Mouse (Mus musculus) c-Kit-positive CD71-negative TER-119-negative erythroid progenitor cells, embryonic 14.5 days (primary cell): ENCODE data around the gene Npcd.
A peak's percentile ranks its signal among the peaks of the same experiment; 100 is the strongest.

Source experiments
- DNase-seq: peaks from one replicate; pipeline ENCODE4 v3.0.0-alpha.2; 2013; ENCODE audit warnings: low read depth

Gene Npcd

GRCm38 (mm10) chr15:79834130-79834880 lies at the start of gene Npcd, which contains the start of gene Cbx6:
Npcd (minus strand) TSS chr15:79834237.
Cbx6 (minus strand) TSS chr15:79834688.
- peak; percentile 77 for DNase-seq

- DNase-seq: peak; percentile 73
These were observed 49.4 kb upstream of the Npcd start for GRCm38 (mm10) chr15:79883352-79883822.

GRCm38 (mm10) chr15:79882623-79883267 lies 48.7 kb upstream of the Npcd start:
- no peak for DNase-seq

- no peak for DNase-seq
These were observed 46.4 kb upstream of the Npcd start for GRCm38 (mm10) chr15:79880477-79880876.

GRCm38 (mm10) chr15:79879319-79879718 lies 45.3 kb upstream of the Npcd start:
- DNase-seq: no peak

- DNase-seq: no peak
These were observed 44.7 kb upstream of the Npcd start for GRCm38 (mm10) chr15:79878725-79879136.

- DNase-seq: no peak
These were observed 41.4 kb upstream of the Npcd start for GRCm38 (mm10) chr15:79875261-79875995.

- no peak for DNase-seq
These were observed 40.0 kb upstream of the Npcd start for GRCm38 (mm10) chr15:79873995-79874394.

GRCm38 (mm10) chr15:79873545-79873944 lies 39.5 kb upstream of the Npcd start:
- DNase-seq: no peak

- no peak for DNase-seq
These were observed 33.4 kb upstream of the Npcd start for GRCm38 (mm10) chr15:79867260-79868002.

- DNase-seq: no peak
These were observed 25.8 kb upstream of the Npcd start for GRCm38 (mm10) chr15:79859821-79860220.

GRCm38 (mm10) chr15:79858979-79859378 lies 24.9 kb upstream of the Npcd start:
- no peak for DNase-seq

GRCm38 (mm10) chr15:79850143-79850542 lies 16.1 kb upstream of the Npcd start:
- no peak for DNase-seq

- no peak for DNase-seq
These were observed 13.1 kb upstream of the Npcd start for GRCm38 (mm10) chr15:79847100-79847499.

- no peak for DNase-seq
These were observed 11.9 kb upstream of the Npcd start for GRCm38 (mm10) chr15:79845986-79846385.

GRCm38 (mm10) chr15:79842985-79843384 lies 8.9 kb upstream of the Npcd start:
- DNase-seq: no peak

GRCm38 (mm10) chr15:79840281-79840680 lies 6.2 kb upstream of the Npcd start:
- no peak for DNase-seq

- no peak for DNase-seq
These were observed 834 bp upstream of the Npcd start for GRCm38 (mm10) chr15:79834881-79835260.

GRCm38 (mm10) chr15:79833251-79834050 lies 586 bp downstream of the Npcd start:
- DNase-seq: no peak

GRCm38 (mm10) chr15:79832064-79832900 lies 1.8 kb downstream of the Npcd start:
- DNase-seq: peak; percentile 73
